Mouse (Mus musculus): ENCODE results near the gene Ccdc80. TPM values are rescaled to one million over a fixed set of nuclear protein-coding genes. Genes with fewer than 3 reads are reported as not detected.

Ccdc80 gene
- polyA plus RNA-seq, 1 experiment from 2014 or later: 7.0 TPM

- Histone ChIP-seq H3K4me2 (no peak overlapping the region), H3K27ac (no peak overlapping the region), H3K4me3 (no peak overlapping the region), H3K4me1 (peaks cover 7% of the 10 kb centered on the region; the same call in 1 of the 2 replicates), H3K27me3 (replicated peaks) (no peaks in the 10 kb centered on the region), H3K36me3 (replicated peaks) (no peaks in the 10 kb centered on the region), H3K9ac (no peak overlapping the region), H3K9me3 (no peaks in the 10 kb centered on the region)
- no peak for ATAC-seq (replicated peaks)
- 97% methylated on average over 13 of the region's 13 CpGs for WGBS
Measured at GRCm38 (mm10) chr16:45095030-45095429, 1.8 kb downstream of the Ccdc80 start.

GRCm38 (mm10) chr16:45095561-45096482 is 2.6 kb downstream of the Ccdc80 start:
- Histone ChIP-seq H3K4me1 (peaks cover 7% of the 10 kb centered on the region; the same call in 1 of the 2 replicates), H3K4me3 (no peak overlapping the region), H3K27me3 (replicated peaks) (no peaks in the 10 kb centered on the region), H3K36me3 (replicated peaks) (no peaks in the 10 kb centered on the region), H3K4me2 (no peak overlapping the region), H3K9ac (no peak overlapping the region), H3K9me3 (no peaks in the 10 kb centered on the region), H3K27ac (no peak overlapping the region)
- WGBS: 89% methylated on average over 26 of the region's 26 CpGs
- ATAC-seq (replicated peaks): 0 out of 2 replicates have a peak, but pooled peaks have one; percentile 19

DNA sequence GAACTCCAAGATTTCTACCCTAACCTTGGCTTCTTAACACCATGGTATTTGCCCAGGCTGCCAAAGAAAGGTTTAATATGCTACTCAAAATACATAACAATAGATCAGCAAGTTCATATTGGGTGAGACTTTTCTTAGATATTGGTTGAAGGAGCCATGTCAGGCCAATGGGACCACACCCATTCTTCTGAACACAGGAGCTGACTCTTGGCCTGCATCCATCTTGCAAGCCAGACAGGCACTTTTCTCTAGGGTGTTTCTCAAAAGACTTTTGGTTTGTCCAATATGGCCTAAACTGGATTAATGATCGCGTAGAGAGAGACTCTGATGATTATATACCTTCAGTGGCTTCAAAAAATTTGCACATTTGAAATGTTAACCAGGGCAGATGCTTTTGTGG is 4.3 kb downstream of the Ccdc80 start:
- H3K27me3 ChIP-seq (replicated peaks): no peaks in the 10 kb centered on the region
- no peaks in the 10 kb centered on the region for H3K9me3 ChIP-seq
- H3K27ac ChIP-seq: no peak overlapping the region
- no peak overlapping the region for H3K4me3 ChIP-seq
- ATAC-seq (replicated peaks): no peak
- peaks cover 7% of the 10 kb centered on the region; the same call in 1 of the 2 replicates for H3K4me1 ChIP-seq
- 92% methylated on average over 2 of the region's 2 CpGs for WGBS
- no peaks in the 10 kb centered on the region for H3K36me3 ChIP-seq (replicated peaks)
- no peak overlapping the region for H3K4me2 ChIP-seq
- no peak overlapping the region for H3K9ac ChIP-seq

DNA sequence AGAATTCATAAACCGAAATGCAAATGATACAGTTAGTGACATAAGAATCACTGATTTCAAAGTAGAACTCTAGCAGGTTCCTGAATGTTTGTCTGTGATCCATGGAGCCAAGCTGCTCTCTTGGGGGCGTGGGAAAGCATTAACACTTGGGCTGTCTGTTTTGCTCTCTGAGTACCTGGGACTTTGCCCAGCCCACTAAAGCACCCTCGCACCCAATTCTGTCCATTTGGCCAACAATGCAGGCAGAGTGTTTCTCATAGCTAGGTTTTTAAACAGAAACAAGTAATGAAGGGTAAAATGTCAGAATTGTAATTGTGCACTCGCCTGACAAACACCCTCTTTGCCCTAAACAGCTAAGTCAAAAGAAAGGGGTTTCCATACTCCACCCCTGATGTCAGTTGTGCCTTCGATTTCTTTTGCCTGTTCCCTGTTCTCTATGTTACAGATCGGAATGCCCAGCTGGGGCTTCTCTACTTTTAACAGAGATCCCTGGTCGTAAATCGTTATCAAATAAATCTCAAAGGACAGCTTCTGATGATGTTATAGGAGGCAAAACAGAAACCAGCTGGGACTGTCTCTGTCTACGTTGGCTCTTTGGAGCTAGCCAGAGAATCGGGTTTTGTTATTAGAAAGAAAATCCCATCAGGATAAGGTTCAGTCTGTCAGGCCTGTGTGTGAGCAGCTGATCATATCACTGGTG is 5.1 kb downstream of the Ccdc80 start:
- Histone ChIP-seq H3K27ac (no peak overlapping the region), H3K9me3 (no peaks in the 10 kb centered on the region), H3K27me3 (replicated peaks) (no peaks in the 10 kb centered on the region), H3K4me2 (no peak overlapping the region), H3K4me1 (peaks cover 7% of the 10 kb centered on the region; the same call in 1 of the 2 replicates), H3K9ac (no peak overlapping the region), H3K4me3 (no peak overlapping the region), H3K36me3 (replicated peaks) (no peaks in the 10 kb centered on the region)
- ATAC-seq (replicated peaks): no peak
- WGBS: 69% methylated on average over 10 of the region's 10 CpGs

DNA sequence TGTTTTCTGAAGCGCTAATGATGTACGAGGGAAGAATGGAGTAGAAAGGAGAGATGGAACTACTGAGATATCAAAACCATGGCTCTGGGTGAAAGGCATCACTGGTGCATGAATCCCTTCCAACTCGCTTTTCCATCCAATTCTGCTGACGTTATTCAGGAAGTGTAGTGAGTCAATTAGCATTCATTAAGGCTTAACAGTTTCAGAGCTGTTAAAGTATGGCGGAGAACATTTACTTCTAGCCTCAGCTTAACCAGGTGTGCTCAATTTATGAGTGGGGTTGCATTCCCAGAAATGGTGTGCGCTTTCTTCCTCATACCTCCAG is 5.6 kb downstream of the Ccdc80 start:
- Histone ChIP-seq H3K36me3 (replicated peaks) (no peaks in the 10 kb centered on the region), H3K9me3 (no peaks in the 10 kb centered on the region), H3K4me2 (no peak overlapping the region), H3K4me1 (peaks cover 7% of the 10 kb centered on the region; the same call in 1 of the 2 replicates), H3K9ac (no peak overlapping the region), H3K27me3 (replicated peaks) (no peaks in the 10 kb centered on the region), H3K4me3 (no peak overlapping the region), H3K27ac (no peak overlapping the region)
- ATAC-seq (replicated peaks): no peak
- 69% methylated on average over 6 of the region's 6 CpGs for WGBS

- Histone ChIP-seq H3K9me3 (no peaks in the 10 kb centered on the region), H3K4me3 (no peak overlapping the region), H3K27ac (no peak overlapping the region), H3K9ac (no peak overlapping the region), H3K27me3 (replicated peaks) (no peaks in the 10 kb centered on the region), H3K36me3 (replicated peaks) (no peaks in the 10 kb centered on the region), H3K4me1 (no peaks in the 10 kb centered on the region), H3K4me2 (no peak overlapping the region)
- WGBS: 78% methylated on average over 3 of the region's 3 CpGs
- no peak for ATAC-seq (replicated peaks)
Measured at GRCm38 (mm10) chr16:45100892-45101291, 7.7 kb downstream of the Ccdc80 start.

GRCm38 (mm10) chr16:45104993-45105392 is 11.8 kb downstream of the Ccdc80 start:
- Histone ChIP-seq H3K4me2 (no peak overlapping the region), H3K27me3 (replicated peaks) (no peaks in the 10 kb centered on the region), H3K4me3 (no peak overlapping the region), H3K9ac (no peak overlapping the region), H3K36me3 (replicated peaks) (no peaks in the 10 kb centered on the region), H3K27ac (no peak overlapping the region), H3K9me3 (no peaks in the 10 kb centered on the region), H3K4me1 (no peaks in the 10 kb centered on the region)
- 78% methylated on average over 3 of the region's 3 CpGs for WGBS
- ATAC-seq (replicated peaks): no peak

- ATAC-seq (replicated peaks): no peak
- 86% methylated on average over 5 of the region's 5 CpGs for WGBS
Measured at GRCm38 (mm10) chr16:45108203-45108878, 15.1 kb downstream of the Ccdc80 start.

DNA sequence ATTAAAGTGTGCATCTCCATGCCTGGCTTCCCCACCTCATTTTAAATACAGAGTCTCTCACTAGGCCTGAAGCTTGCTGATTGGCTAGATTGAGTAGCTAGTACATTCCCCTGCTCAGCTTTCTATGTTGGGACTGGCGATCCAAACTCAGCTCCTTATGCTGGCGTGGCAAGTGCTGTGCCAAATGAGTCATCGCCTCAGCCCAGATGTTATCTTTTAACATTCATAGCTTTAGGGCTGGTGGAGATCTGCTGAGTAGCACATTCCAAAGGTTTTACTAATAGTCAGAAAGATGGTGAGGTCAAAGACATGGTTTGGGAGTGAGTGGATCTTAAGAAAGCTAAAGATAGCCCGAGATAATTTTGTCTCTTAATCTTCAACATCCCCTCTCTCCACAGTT is 17.3 kb downstream of the Ccdc80 start:
- no peaks in the 10 kb centered on the region for H3K9me3 ChIP-seq
- H3K27me3 ChIP-seq (replicated peaks): no peaks in the 10 kb centered on the region
- no peak overlapping the region for H3K4me2 ChIP-seq
- H3K27ac ChIP-seq: no peak overlapping the region
- no peak overlapping the region for H3K4me3 ChIP-seq
- 86% methylated on average over 4 of the region's 4 CpGs for WGBS
- no peak for ATAC-seq (replicated peaks)
- no peak overlapping the region for H3K9ac ChIP-seq
- H3K4me1 ChIP-seq: no peaks in the 10 kb centered on the region
- H3K36me3 ChIP-seq (replicated peaks): no peaks in the 10 kb centered on the region

More at GRCm38 (mm10) chr16:45108203-45108878, 15.1 kb downstream of the Ccdc80 start:
- Histone ChIP-seq H3K9me3 (no peaks in the 10 kb centered on the region), H3K9ac (no peak overlapping the region), H3K4me1 (no peaks in the 10 kb centered on the region), H3K27me3 (replicated peaks) (no peaks in the 10 kb centered on the region), H3K4me2 (no peak overlapping the region), H3K4me3 (no peak overlapping the region), H3K36me3 (replicated peaks) (no peaks in the 10 kb centered on the region), H3K27ac (no peak overlapping the region)

- Histone ChIP-seq H3K4me2 (no peak overlapping the region), H3K9me3 (no peaks in the 10 kb centered on the region), H3K9ac (no peak overlapping the region), H3K4me3 (no peak overlapping the region), H3K4me1 (no peaks in the 10 kb centered on the region), H3K36me3 (replicated peaks) (no peaks in the 10 kb centered on the region), H3K27ac (no peak overlapping the region), H3K27me3 (replicated peaks) (no peaks in the 10 kb centered on the region)
- 89% methylated on average over 3 of the region's 3 CpGs for whole genome bisulfite sequencing
- ATAC-seq (replicated peaks): no peak
Measured at GRCm38 (mm10) chr16:45117200-45117599, 24.0 kb downstream of the Ccdc80 start.

- Histone ChIP-seq H3K27ac (no peak overlapping the region), H3K36me3 (replicated peaks) (no peaks in the 10 kb centered on the region), H3K9me3 (no peaks in the 10 kb centered on the region), H3K27me3 (replicated peaks) (no peaks in the 10 kb centered on the region), H3K4me2 (no peak overlapping the region), H3K9ac (no peak overlapping the region), H3K4me1 (no peaks in the 10 kb centered on the region), H3K4me3 (no peak overlapping the region)
- ATAC-seq (replicated peaks): no peak
- WGBS: 82% methylated on average over 3 of the region's 3 CpGs
Measured at GRCm38 (mm10) chr16:45118760-45119159, 25.6 kb downstream of the Ccdc80 start.

DNA sequence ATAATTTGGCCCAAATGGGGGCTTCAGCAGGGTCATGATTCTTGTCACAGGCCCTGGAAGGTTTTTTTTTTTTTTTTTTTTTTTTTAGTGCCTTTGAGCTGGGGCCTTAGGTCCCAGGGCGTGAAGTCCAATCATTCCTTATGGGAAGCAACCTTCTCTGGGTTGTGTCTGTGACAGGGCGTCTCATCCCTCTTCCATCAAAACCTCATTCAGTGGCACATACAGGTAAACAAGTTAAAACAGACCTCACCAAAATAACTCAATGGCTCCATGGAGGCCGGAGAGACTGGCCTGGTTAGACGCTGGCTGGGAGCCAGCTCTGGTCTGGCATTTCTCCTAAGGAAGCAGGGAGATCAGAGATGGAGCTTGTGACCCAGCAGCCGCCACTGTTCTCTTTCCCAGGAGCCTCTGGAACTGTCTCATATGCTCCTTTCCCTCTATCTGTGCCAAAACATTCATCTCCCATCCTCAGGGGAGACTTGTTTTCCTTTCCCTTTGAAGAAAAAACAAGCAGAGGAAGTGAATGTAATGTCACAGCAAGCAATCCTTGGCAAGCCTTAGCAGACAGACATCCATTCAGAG is 27.7 kb downstream of the Ccdc80 start:
- 69% methylated on average over 5 of the region's 5 CpGs for WGBS
- ATAC-seq (replicated peaks): no peak
- no peak overlapping the region for H3K4me2 ChIP-seq
- no peak overlapping the region for H3K4me3 ChIP-seq
- H3K9me3 ChIP-seq: no peaks in the 10 kb centered on the region
- H3K27me3 ChIP-seq (replicated peaks): no peaks in the 10 kb centered on the region
- no peak overlapping the region for H3K27ac ChIP-seq
- no peak overlapping the region for H3K9ac ChIP-seq
- H3K4me1 ChIP-seq: no peaks in the 10 kb centered on the region
- no peaks in the 10 kb centered on the region for H3K36me3 ChIP-seq (replicated peaks)
